In genomic region chr3:152758500-152759032, GRCm38 (mm10) we compare ENCODE assay signal across 10 mouse cellular contexts. TPM values are rescaled to one million over a fixed set of nuclear protein-coding genes. Genes with fewer than 3 reads are reported as not detected.
DNase-seq lines count a peak whose midpoint lies in the region; ATAC-seq and TF ChIP-seq lines count a peak whose summit lies in the region.
"Had no signal": no experiment of that assay in that cellular context is flagged by ENCODE, and none has a peak within 500 bp of the region (broad histone marks: within the 10 kb centered on the region; RNA-seq: fewer than 3 reads in every experiment).

No protein-coding gene starts in this region.

- peak; percentile 15; the same call in 1 of the 2 replicates for ATAC-seq in forebrain, postnatal 0 days
- ATAC-seq in forebrain, embryonic 11.5 days (replicated peaks; ENCODE audit: low FRiP score): no peak
- no peak for ATAC-seq in embryonic facial prominence, embryonic 13.5 days (ENCODE audit: insufficient number of reproducible peaks, insufficient read depth, low FRiP score, low TSS enrichment, low read depth)
- no peak for ATAC-seq in liver, embryonic 13.5 days (ENCODE audit: low read depth)
- ATAC-seq in inflammation-experienced regulatory T-cells, adult 6 months: no peak

- WGBS in forebrain, postnatal 0 days: 63% methylated on average over 15 of the region's 15 CpGs
- 72% methylated on average over 15 of the region's 15 CpGs for WGBS in forebrain, embryonic 11.5 days
- 44% methylated on average over 15 of the region's 15 CpGs for WGBS in embryonic facial prominence, embryonic 13.5 days
- WGBS in liver, embryonic 13.5 days (ENCODE audit: insufficient replicate concordance): 71% methylated on average over 15 of the region's 15 CpGs

- no peak overlapping the region for H3K4me3 ChIP-seq in forebrain, postnatal 0 days (ENCODE audit: low read depth, low read length)
- H3K4me3 ChIP-seq in forebrain, embryonic 11.5 days (ENCODE audit: low read depth, low read length): no peak overlapping the region
- H3K4me3 ChIP-seq in embryonic facial prominence, embryonic 13.5 days: no peak overlapping the region
- no peak overlapping the region for H3K4me3 ChIP-seq in liver, embryonic 13.5 days (replicated peaks)
- H3K4me3 ChIP-seq: heart, embryonic 13.5 days had no signal

- H3K9me3 ChIP-seq in forebrain, postnatal 0 days (ENCODE audit: low read length): no peaks in the 10 kb centered on the region
- no peaks in the 10 kb centered on the region for H3K9me3 ChIP-seq in forebrain, embryonic 11.5 days (ENCODE audit: control insufficient read depth, low read length)
- no peaks in the 10 kb centered on the region for H3K9me3 ChIP-seq in embryonic facial prominence, embryonic 13.5 days
- no peaks in the 10 kb centered on the region for H3K9me3 ChIP-seq in liver, embryonic 13.5 days (replicated peaks)
- H3K9me3 ChIP-seq: heart, embryonic 13.5 days had no signal

- peak; percentile 42 for DNase-seq in forebrain, postnatal 0 days
- no peak for DNase-seq in forebrain, embryonic 11.5 days (ENCODE audit: low spot score)
- peak; percentile 60 for DNase-seq in 3T3-L1 (ENCODE audit: low read depth, low spot score)
- DNase-seq in liver, embryonic 13.5 days: no peak
- no peak for DNase-seq in layer of hippocampus, postnatal 10 days (ENCODE audit: low spot score in 2 of 2)
- no peak for DNase-seq in natural killer cell, adult 2 months (ENCODE audit: low spot score in 2 of 2)
- DNase-seq: kidney, adult 9 months had no signal

- no peaks in the 10 kb centered on the region for H3K4me1 ChIP-seq in forebrain, postnatal 0 days (ENCODE audit: insufficient read depth)
- H3K4me1 ChIP-seq in forebrain, embryonic 11.5 days (replicated peaks; ENCODE audit: control insufficient read depth, insufficient read depth, low read length): peaks cover 2% of the 10 kb centered on the region; the same call in 1 of the 2 replicates
- peaks cover 51% of the 10 kb centered on the region for H3K4me1 ChIP-seq in embryonic facial prominence, embryonic 13.5 days
- peaks cover 91% of the 10 kb centered on the region for H3K4me1 ChIP-seq in liver, embryonic 13.5 days (replicated peaks)

- H3K4me2 ChIP-seq in forebrain, postnatal 0 days (ENCODE audit: low read depth): no peak overlapping the region
- no peak overlapping the region for H3K4me2 ChIP-seq in forebrain, embryonic 11.5 days (ENCODE audit: low read depth, low read length, severe bottlenecking)
- no peak overlapping the region for H3K4me2 ChIP-seq in embryonic facial prominence, embryonic 13.5 days
- H3K4me2 ChIP-seq in liver, embryonic 13.5 days: no peak overlapping the region

- no peak for TF ChIP-seq CTCF in forebrain, postnatal 0 days (IDR thresholded peaks at IDR 0.05; ENCODE audit: low read depth)

- no peak overlapping the region for H3K9ac ChIP-seq in forebrain, postnatal 0 days
- no peak overlapping the region for H3K9ac ChIP-seq in forebrain, embryonic 11.5 days (ENCODE audit: low read length)
- no peak overlapping the region for H3K9ac ChIP-seq in embryonic facial prominence, embryonic 13.5 days
- peak overlapping the region; percentile 33; the same call in 1 of the 2 replicates for H3K9ac ChIP-seq in liver, embryonic 13.5 days

- H3K36me3 ChIP-seq in forebrain, postnatal 0 days (ENCODE audit: insufficient read depth): no peaks in the 10 kb centered on the region
- H3K36me3 ChIP-seq in forebrain, embryonic 11.5 days (ENCODE audit: control insufficient read depth, insufficient read depth, low read length): no peaks in the 10 kb centered on the region
- no peaks in the 10 kb centered on the region for H3K36me3 ChIP-seq in embryonic facial prominence, embryonic 13.5 days
- H3K36me3 ChIP-seq in liver, embryonic 13.5 days: no peaks in the 10 kb centered on the region
- H3K36me3 ChIP-seq: heart, embryonic 13.5 days had no signal

- H3K27me3 ChIP-seq in forebrain, postnatal 0 days (ENCODE audit: insufficient read depth, low read length): no peaks in the 10 kb centered on the region
- H3K27me3 ChIP-seq in forebrain, embryonic 11.5 days (ENCODE audit: control insufficient read depth, insufficient read depth, low read length): no peaks in the 10 kb centered on the region
- H3K27me3 ChIP-seq in embryonic facial prominence, embryonic 13.5 days: no peaks in the 10 kb centered on the region
- H3K27me3 ChIP-seq in liver, embryonic 13.5 days: no peaks in the 10 kb centered on the region
- H3K27me3 ChIP-seq: heart, embryonic 13.5 days had no signal

- H3K27ac ChIP-seq in forebrain, postnatal 0 days (ENCODE audit: low read depth, low read length): no peak overlapping the region
- no peak overlapping the region for H3K27ac ChIP-seq in forebrain, embryonic 11.5 days (ENCODE audit: low read depth, low read length)
- H3K27ac ChIP-seq in embryonic facial prominence, embryonic 13.5 days: peak overlapping the region; percentile 22; the same call in 1 of the 2 replicates
- H3K27ac ChIP-seq in liver, embryonic 13.5 days: peak overlapping the region; percentile 89

RNA-seq across cellular contexts. Expression of gene Pigk, which starts 44.7 kb away (rescaled TPM):
- 29.7 and 31.8 TPM in 2 replicates for total RNA-seq in forebrain, postnatal 0 days (2014; rRNA removed)
- 41.1 and 46.0 TPM in 2 replicates for polyA plus RNA-seq in forebrain, postnatal 0 days (2015; fragmentation: Nextera tagmentation; extraction: Ambion mirVana)
- 31.0 and 36.3 TPM in 2 replicates for polyA plus RNA-seq in forebrain, embryonic 11.5 days (2014; fragmentation: Nextera tagmentation; extraction: Ambion mirVana)
- 52.4 and 58.3 TPM in 2 replicates for polyA plus RNA-seq in embryonic facial prominence, embryonic 13.5 days (2015; fragmentation: Nextera tagmentation; extraction: Ambion mirVana)
- 24.2 and 24.9 TPM in 2 replicates for polyA plus RNA-seq in liver, embryonic 13.5 days (2015; fragmentation: Nextera tagmentation; extraction: Ambion mirVana)
- 10 to 100 TPM; 43.0 to 63.4 (median 56.5) TPM for polyA plus RNA-seq in inflammation-experienced regulatory T-cells, adult 6 months (2017; shearing (Covaris generic))
- total RNA-seq in layer of hippocampus, postnatal 10 days (2021): 10 to 100 TPM; 47.3 to 55.7 TPM

Comparison
In these comparisons a context has a peak if more than half of its experiments do, and no peak if none do; other contexts are left out.
1. DNase-seq: peak in forebrain, postnatal 0 days (single experiment) and 3T3-L1 (single experiment); none in forebrain, embryonic 11.5 days (single experiment), liver, embryonic 13.5 days (single experiment), layer of hippocampus, postnatal 10 days (0 of 2) and natural killer cell, adult 2 months (0 of 2).
2. H3K27ac ChIP-seq: peak in embryonic facial prominence, embryonic 13.5 days (single experiment) and liver, embryonic 13.5 days (single experiment); none in forebrain, postnatal 0 days (single experiment) and forebrain, embryonic 11.5 days (single experiment).